Mouse (Mus musculus) forebrain, embryonic 12.5 days (tissue): ENCODE results near the gene Mbd6. TPM values are rescaled to one million over a fixed set of nuclear protein-coding genes. Genes with fewer than 3 reads are reported as not detected.

Experiments used
- ATAC-seq: fragments of 200-750 bp; cut with Nextera tagmentation; 2 replicates; pipeline ENCODE4 v1.8.0; 2017; ENCODE audit warnings: moderate TSS enrichment; ENCODE audit not compliant: low FRiP score
- H3K27ac ChIP-seq: fragments of 300-500 bp; sonication (generic); 2 replicates; pipeline ENCODE4 v1.5.1; 2016; ENCODE audit warnings: mild to moderate bottlenecking
- H3K27me3 ChIP-seq: fragments of 300-500 bp; sonication (generic); 2 replicates; pipeline ENCODE4 v1.6.1; 2016; ENCODE audit warnings: mild to moderate bottlenecking
- H3K36me3 ChIP-seq: fragments of 300-500 bp; sonication (generic); replicated peaks from 2 replicates; pipeline ENCODE4 v1.6.1; 2016; ENCODE audit warnings: mild to moderate bottlenecking
- H3K4me1 ChIP-seq: fragments of 300-500 bp; sonication (generic); 2 replicates; pipeline ENCODE4 v1.6.1; 2016
- H3K4me2 ChIP-seq: fragments of 300-500 bp; sonication (generic); 2 replicates; pipeline ENCODE4 v1.6.1; 2016; ENCODE audit warnings: mild to moderate bottlenecking, moderate library complexity
- H3K4me3 ChIP-seq: fragments of 300-500 bp; sonication (generic); replicated peaks from 2 replicates; pipeline ENCODE4 v1.5.1; 2016; ENCODE audit warnings: mild to moderate bottlenecking
- H3K9ac ChIP-seq: fragments of 300-500 bp; sonication (generic); 2 replicates; pipeline ENCODE4 v1.6.1; 2016; ENCODE audit warnings: mild to moderate bottlenecking
- H3K9me3 ChIP-seq: fragments of 300-500 bp; sonication (generic); 2 replicates; pipeline ENCODE4 v1.6.1; 2016
- WGBS: fragments of 180-500 bp; shearing (Covaris S2); methylation state at CpG from one replicate; pipeline ENCODE4 v1.1.7; 2016; 5-methylcytosine and 5-hydroxymethylcytosine counted together
- polyA plus RNA-seq: library from polyadenylated mRNA; unstranded; fragments of >200 nt; fragmentation: Nextera tagmentation; extraction: Ambion mirVana; gene quantifications from 2 replicates; pipeline ENCODE4 v1.2.1, GENCODE M21; 2016

The Mbd6 gene
- polyA plus RNA-seq, 1 experiment from 2014 or later = 21.2 TPM

DNA sequence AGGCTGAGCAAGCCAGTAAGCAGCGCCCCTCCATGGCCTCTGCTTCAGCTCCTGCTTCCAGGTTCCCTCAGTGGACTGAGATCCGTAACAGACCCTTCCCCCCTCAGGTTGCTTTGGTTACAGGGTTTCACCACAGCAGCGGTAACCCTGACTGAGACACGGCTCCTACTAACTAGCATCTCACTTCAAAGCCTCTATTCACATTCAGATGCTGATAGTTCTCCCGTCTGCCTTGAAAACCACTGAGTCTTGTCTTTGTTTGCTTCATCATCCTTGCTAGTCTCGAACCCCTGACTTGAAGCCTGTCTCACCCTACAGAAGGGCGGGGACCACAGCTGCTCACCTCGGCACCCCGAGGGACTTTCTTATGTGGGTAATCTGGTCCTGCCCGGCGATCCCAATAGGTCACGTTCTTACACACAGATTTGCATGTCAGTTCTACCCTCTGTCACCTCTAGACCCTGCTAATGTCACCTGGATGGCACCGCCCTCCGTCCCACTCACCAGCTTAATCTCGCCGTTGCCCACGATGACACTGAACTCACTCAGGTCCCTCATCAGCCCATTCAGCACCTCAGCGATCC, 50.5 kb downstream of the Mbd6 start:
- H3K36me3 ChIP-seq = peaks cover 84% of the 10 kb centered on the region
- 75% methylated on average over 18 of the region's 18 CpGs for WGBS

DNA sequence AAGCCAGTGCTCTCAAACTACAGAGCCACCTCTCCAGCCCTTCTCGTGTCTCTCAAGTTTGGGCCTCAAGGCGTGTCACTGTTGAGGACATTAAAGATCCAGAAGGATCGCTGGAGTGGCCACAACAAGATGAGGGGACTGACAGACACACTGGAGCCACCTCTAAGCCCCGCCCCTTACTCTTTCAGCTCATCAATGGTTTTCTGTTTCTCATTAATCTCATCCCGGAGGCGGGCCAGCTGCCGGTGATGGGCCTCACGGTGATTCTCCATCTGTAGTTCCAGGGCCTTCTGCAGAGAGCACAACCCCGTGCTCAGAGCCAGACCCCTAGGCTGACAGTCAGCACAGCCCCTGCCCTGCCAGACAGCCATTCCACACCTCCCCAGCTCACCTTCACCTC, 52.3 kb downstream of the Mbd6 start:
- H3K9ac ChIP-seq = no peak overlapping the region
- H3K4me3 ChIP-seq = no peak overlapping the region
- no peaks in the 10 kb centered on the region for H3K27me3 ChIP-seq
- H3K27ac ChIP-seq = no peak overlapping the region
- H3K4me2 ChIP-seq = no peak overlapping the region
- ATAC-seq = no peak
- H3K9me3 ChIP-seq = no peaks in the 10 kb centered on the region
- 57% methylated on average over 9 of the region's 9 CpGs for WGBS
- peaks cover 70% of the 10 kb centered on the region for H3K36me3 ChIP-seq
- 0 out of 2 replicates have a peak, but pooled peaks cover 4% of the 10 kb centered on the region for H3K4me1 ChIP-seq

More for the DNA sequence above, 50.5 kb downstream of the Mbd6 start:
- Histone ChIP-seq H3K9ac (no peak overlapping the region), H3K9me3 (no peaks in the 10 kb centered on the region), H3K4me2 (no peak overlapping the region), H3K27me3 (0 out of 2 replicates have a peak, but pooled peaks cover 2% of the 10 kb centered on the region), H3K4me3 (no peak overlapping the region), H3K4me1 (0 out of 2 replicates have a peak, but pooled peaks cover 4% of the 10 kb centered on the region), H3K27ac (no peak overlapping the region)
- ATAC-seq = no peak

DNA sequence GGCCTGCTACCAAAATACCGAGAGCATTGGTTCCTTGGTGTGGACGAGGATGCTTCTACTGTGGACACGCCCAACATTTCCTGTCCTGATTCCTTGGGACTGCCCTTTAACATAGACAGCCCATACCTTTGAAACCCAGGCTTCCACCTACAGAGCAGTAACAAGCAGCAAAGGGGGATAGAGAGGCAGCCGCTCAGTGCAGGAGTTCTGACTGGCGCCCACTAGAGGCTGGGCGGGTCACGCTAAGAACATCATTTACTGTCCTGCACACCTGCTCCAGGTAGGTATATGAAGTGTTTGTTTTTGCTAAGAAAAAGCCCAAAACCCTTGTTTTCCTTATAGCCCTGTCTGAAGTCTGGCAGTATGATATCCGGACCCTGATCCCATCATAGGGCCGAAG, 55.7 kb downstream of the Mbd6 start:
- H3K4me1 ChIP-seq = 0 out of 2 replicates have a peak, but pooled peaks cover 4% of the 10 kb centered on the region
- H3K27ac ChIP-seq = no peak overlapping the region
- no peak for ATAC-seq
- H3K36me3 ChIP-seq = peaks cover 59% of the 10 kb centered on the region
- H3K4me3 ChIP-seq = no peak overlapping the region
- H3K9me3 ChIP-seq = no peaks in the 10 kb centered on the region
- 80% methylated on average over 9 of the region's 9 CpGs for WGBS
- no peak overlapping the region for H3K4me2 ChIP-seq
- H3K9ac ChIP-seq = no peak overlapping the region
- H3K27me3 ChIP-seq = no peaks in the 10 kb centered on the region

Other genes with a start within 250 kb of the Mbd6 start
- gene Mettl1, start 247.6 kb downstream of the Mbd6 start, polyA plus RNA-seq = 31.4 and 35.5 TPM in 2 replicates
- gene Eef1akmt3, start 247.5 kb downstream of the Mbd6 start, polyA plus RNA-seq = 0.14 and 0.20 TPM in 2 replicates
- gene Cyp27b1, start 240.8 kb downstream of the Mbd6 start, polyA plus RNA-seq = 0.10 and 0.28 TPM in 2 replicates
- gene March9, start 228.8 kb downstream of the Mbd6 start, polyA plus RNA-seq = 3.9 and 4.2 TPM in 2 replicates
- 2,431 and 2,450 TPM in 2 replicates for gene Cdk4, start 225.5 kb downstream of the Mbd6 start, polyA plus RNA-seq
- 139 and 158 TPM in 2 replicates for gene Tspan31, start 218.8 kb downstream of the Mbd6 start, polyA plus RNA-seq
- gene Agap2, start 213.7 kb downstream of the Mbd6 start, polyA plus RNA-seq = 0.73 and 1.1 TPM in 2 replicates
- gene Os9, start 167.9 kb downstream of the Mbd6 start, polyA plus RNA-seq = 86.1 and 90.2 TPM in 2 replicates
- gene B4galnt1, start 123.8 kb downstream of the Mbd6 start, polyA plus RNA-seq = 13.3 and 14.7 TPM in 2 replicates
- 0.86 and 2.2 TPM in 2 replicates for gene Slc26a10, start 108.4 kb downstream of the Mbd6 start, polyA plus RNA-seq
- gene Arhgef25, start 98.9 kb downstream of the Mbd6 start, polyA plus RNA-seq = 32.3 and 36.4 TPM in 2 replicates
- 170 and 172 TPM in 2 replicates for gene Dtx3, start 93.3 kb downstream of the Mbd6 start, polyA plus RNA-seq
- gene Pip4k2c, start 77.4 kb downstream of the Mbd6 start, polyA plus RNA-seq = 19.4 and 20.2 TPM in 2 replicates
- gene Kif5a, start 25.7 kb downstream of the Mbd6 start, polyA plus RNA-seq = 44.1 and 53.1 TPM in 2 replicates
- gene Dctn2, start 22.6 kb downstream of the Mbd6 start, polyA plus RNA-seq = 226 and 229 TPM in 2 replicates
- 177 and 183 TPM in 2 replicates for gene Mars, start 22.8 kb upstream of the Mbd6 start, polyA plus RNA-seq
- 0.64 and 1.3 TPM in 2 replicates for gene Arhgap9, start 32.9 kb upstream of the Mbd6 start, polyA plus RNA-seq
- gene Gli1, start 53.0 kb upstream of the Mbd6 start, polyA plus RNA-seq = 3.2 and 3.6 TPM in 2 replicates
- gene Inhbe, start 65.4 kb upstream of the Mbd6 start, polyA plus RNA-seq = 0.06 TPM in 1 of 2 replicates, not detected in the other
- not detected in 2 replicates for gene Inhbc, start 81.4 kb upstream of the Mbd6 start, polyA plus RNA-seq
- 37.5 and 40.3 TPM in 2 replicates for gene R3hdm2, start 91.3 kb upstream of the Mbd6 start, polyA plus RNA-seq
- 1.2 and 1.8 TPM in 2 replicates for gene Stac3, start 212.7 kb upstream of the Mbd6 start, polyA plus RNA-seq
- 5.9 and 9.0 TPM in 2 replicates for gene Ndufa4l2, start 225.9 kb upstream of the Mbd6 start, polyA plus RNA-seq
- 103 and 105 TPM in 2 replicates for gene Shmt2, start 233.4 kb upstream of the Mbd6 start, polyA plus RNA-seq
- gene Nxph4, start 245.5 kb upstream of the Mbd6 start, polyA plus RNA-seq = 60.0 and 62.4 TPM in 2 replicates